Mouse (Mus musculus): Measurements from ENCODE around the gene Sycp3.
"Not testable (repeated sequence)": the region's sequence is repeated elsewhere in the genome, so short reads cannot be mapped to it uniquely, and the experiment has no call there.

Sycp3 gene

DNA sequence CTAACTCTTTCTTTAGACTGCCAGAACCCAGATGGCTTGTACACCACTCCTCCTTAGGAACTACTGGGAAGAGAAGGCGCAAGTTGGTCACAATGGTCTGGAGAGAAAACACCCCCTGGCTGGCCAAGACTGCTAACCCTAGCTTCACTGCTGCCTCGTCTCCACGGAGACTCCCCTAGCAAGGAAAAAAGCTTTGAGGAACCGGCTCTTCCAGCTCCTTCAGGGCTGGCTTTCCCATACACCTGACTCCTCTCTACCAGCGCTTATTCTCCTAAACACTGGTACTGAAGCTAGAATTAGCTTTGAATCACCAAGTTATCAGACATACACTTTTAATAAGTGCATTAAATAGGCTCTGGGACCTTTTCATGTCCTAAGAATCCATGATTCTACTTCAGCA, 40.6 kb downstream of the Sycp3 start:
- in situ Hi-C loops (cut with MboI, MseI), result loop anchor here (5.0 to 10.0 kb wide), 4 partner anchors 78 to 1795 kb away; partner anchors contain the start of genes Dram1, Gnptab, Hsp90b1 and Ttc41

DNA sequence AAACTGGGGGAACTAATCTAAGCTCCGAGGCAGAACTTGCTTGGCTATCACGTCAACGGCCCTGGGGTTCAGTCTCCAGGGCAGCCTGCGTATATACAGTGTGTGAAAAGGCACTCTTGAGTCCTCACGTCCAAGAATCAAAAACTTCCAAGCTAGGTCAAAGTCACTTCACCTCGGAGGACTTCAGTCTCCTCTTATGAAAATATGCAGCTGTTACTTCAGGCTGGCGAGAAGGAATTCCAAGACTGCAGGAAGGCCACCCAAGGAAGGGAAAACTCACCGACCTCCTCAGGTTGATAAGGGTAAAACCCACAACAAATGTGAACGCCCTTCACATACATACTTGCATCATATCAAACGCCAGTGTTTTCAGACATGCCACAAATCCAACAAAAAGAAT, 42.0 kb downstream of the Sycp3 start:
- in situ Hi-C loops (cut with MboI, MseI), result loop anchor here (5.0 to 10.0 kb wide), 4 partner anchors 79 to 1797 kb away; partner anchors contain the start of genes Dram1, Gnptab, Hsp90b1 and Ttc41

DNA sequence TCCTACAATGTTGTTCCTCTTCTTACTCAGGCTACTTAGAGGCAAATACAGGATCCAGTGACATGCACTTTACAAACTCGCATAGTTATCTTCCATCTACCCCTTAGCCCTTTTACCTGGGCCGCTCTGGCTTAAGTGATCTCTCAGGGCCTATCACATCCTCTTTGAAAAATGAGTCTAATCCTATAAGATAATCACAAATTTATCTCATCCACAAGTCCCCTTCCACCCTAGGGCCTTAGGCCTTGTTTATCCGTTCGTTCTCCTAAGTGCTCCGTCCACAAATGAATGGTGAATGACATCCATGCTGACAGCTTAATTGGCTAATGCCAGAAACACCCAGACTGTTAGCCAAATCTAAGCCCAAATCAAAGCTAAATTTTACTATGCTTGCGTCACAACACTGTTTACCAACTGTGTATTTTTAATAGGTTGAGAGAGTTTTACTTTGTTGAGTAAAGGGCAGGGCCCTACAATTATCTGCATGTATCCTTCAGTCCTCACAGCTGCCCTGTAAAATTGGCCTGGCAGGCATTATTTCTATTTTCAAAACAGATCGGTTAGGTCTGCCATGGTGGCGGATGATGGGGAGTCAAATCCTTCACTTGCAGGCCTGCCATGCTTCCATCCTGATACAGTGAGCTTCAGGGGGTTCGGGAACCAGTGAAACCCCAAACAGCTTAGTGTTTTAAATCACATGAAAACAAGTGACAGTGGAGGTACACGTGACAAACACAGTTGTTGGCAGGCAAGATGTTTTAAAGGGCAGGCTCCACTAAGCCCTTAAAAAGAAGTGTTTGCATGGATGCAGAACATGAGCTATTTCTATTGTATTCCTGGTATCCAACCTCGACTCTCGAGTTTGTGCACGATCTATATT, 42.8 kb downstream of the Sycp3 start:
- in situ Hi-C loops (cut with MboI, MseI), result loop anchor here (5.0 to 10.0 kb wide), 4 partner anchors 80 to 1797 kb away; partner anchors contain the start of genes Dram1, Gnptab, Hsp90b1 and Ttc41

DNA sequence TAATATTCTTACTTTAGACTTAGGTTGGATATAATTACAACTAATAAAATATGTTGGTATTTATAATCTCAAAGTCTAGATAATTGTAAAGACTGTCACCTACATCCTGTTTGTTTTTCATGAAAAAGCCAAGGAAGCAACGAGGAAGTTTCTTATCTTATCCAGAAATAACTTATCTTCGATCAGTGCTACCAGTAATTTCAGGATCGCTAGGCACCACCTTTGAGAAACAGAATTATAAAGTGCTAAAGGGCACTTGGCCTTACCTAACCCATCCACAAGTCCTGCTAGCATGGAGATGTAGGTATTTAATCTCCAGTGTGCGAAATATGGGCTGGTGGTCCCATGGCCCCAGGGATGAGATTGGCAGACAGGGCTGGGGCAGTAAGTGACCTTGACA, 43.5 kb downstream of the Sycp3 start:
- in situ Hi-C loops (cut with MboI, MseI), result loop anchor here (5.0 to 10.0 kb wide), 4 partner anchors 81 to 1798 kb away; partner anchors contain the start of genes Dram1, Gnptab, Hsp90b1 and Ttc41

DNA sequence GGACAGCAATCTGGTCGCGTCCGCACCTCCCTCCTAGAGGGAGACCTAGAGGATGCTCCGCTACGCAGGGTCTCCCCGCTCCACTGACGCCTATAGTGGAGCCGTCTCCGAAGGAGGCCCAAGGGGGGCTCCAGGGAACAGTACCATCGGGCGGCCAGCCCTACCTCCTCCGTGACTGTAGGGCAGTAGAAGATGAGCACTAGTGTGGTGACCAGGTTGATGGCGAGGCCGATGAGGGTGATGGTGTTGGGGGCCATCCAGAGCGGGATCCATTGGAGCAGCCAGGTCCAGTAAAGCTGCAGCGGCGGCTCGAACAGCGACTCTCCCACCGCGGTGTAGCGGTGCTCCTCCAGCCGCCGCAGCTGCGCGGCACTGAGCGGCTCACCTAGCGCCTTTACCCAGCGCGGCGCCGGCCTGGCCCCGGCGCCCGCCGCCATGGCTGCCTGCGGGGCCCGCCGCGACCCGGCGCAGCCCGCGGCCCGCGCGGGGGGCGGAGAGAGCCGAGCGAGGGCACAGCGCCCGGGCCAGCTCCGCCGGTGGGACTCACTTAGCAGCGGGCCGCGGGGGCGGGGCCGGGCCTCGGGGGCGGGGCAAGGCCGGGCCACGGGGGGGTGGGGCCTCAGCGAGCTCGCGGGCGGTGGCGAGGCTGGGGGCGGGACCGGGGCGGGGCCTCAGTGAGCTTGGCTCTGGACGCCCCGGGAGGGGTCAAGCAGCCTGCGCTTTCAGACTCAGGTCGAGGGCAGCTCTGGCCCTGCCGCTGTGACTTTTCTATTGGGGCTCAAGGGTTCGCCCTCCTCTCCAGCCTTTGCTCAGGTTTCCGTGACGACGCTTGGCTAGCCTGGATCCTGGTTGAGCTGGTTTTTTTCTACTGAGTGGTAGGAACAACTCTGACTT, 44.3 kb downstream of the Sycp3 start, which contains the start of gene Chpt1:
TSS of gene Chpt1 (minus strand) at position 653 of the 894 bp plus-strand sequence.
- in situ Hi-C loops (cut with MboI, MseI), result loop anchor here (5.0 to 10.0 kb wide), 4 partner anchors 81 to 1799 kb away; partner anchors contain the start of genes Dram1, Gnptab, Hsp90b1 and Ttc41

DNA sequence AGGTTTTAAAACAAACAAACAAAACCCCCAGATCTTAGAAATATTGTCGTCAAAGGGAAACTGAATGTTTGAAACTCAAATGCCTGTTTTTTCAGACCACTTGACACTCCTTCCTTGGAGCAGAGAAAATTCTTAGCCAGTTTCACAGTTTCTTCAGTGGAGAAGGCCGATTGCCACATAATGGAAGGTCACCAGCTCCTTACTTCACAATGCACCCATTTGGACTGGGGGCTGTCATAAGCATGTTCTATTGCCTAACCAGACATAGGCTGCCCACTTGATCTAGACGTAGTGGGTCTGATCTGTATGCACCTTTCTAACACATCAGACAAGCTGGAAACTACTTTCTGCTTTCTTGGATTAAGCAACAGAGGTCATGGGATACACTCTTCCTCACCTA, 45.1 kb downstream of the Sycp3 start:
- in situ Hi-C loops (cut with MboI, MseI), result loop anchor here (5.0 to 10.0 kb wide), 4 partner anchors 82 to 1800 kb away; partner anchors contain the start of genes Dram1, Gnptab, Hsp90b1 and Ttc41

DNA sequence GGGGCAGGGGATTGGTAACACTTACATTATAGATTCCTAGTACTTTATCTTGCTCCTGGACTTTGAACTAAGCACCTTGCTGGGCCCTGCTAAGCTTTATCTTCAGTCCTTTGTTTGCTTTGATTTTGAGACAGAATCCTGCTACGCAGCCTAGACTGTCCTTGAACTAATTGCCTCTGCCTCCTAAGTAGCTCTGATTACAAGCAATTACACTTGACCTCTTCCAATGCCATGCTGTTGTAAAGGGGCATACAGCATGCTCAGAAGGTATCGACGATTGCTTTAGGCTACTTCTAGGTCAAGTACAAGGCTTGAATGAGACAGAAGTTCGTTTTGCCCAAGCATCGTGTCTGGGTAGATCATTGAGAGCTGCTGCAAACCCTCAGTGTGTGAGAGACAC, 45.9 kb downstream of the Sycp3 start:
- in situ Hi-C loops (cut with MboI, MseI), result loop anchor here (10.0 kb wide), 2 partner anchors 130 to 1800 kb away; partner anchors contain the start of genes Dram1, Gnptab, Hsp90b1 and Ttc41

DNA sequence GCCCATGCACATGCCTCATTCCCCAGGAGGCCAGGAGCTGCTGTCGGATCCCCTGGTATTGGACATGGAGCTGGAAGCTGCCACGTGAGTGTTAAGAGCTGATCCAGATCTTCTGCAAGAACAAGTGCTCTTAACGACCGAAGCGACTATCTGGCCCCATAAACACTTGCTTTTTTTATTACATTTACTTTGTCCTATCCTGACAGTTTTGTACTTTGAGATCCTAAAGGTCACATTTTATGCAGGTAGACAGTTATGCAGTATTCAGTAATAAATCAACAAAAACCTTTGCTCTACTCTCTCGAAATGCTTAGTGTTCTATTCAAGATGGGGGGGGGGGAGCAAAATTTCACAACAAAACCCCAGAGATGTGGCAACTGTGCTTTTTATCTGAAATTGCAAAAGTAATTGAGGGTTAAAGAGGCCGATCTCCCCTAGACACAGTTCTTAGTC, 48.3 kb downstream of the Sycp3 start:
- in situ Hi-C loops (cut with MboI, MseI), result loop anchor here (10.0 kb wide), 2 partner anchors 133 to 1803 kb away; partner anchors contain the start of genes Dram1, Gnptab, Hsp90b1 and Ttc41

DNA sequence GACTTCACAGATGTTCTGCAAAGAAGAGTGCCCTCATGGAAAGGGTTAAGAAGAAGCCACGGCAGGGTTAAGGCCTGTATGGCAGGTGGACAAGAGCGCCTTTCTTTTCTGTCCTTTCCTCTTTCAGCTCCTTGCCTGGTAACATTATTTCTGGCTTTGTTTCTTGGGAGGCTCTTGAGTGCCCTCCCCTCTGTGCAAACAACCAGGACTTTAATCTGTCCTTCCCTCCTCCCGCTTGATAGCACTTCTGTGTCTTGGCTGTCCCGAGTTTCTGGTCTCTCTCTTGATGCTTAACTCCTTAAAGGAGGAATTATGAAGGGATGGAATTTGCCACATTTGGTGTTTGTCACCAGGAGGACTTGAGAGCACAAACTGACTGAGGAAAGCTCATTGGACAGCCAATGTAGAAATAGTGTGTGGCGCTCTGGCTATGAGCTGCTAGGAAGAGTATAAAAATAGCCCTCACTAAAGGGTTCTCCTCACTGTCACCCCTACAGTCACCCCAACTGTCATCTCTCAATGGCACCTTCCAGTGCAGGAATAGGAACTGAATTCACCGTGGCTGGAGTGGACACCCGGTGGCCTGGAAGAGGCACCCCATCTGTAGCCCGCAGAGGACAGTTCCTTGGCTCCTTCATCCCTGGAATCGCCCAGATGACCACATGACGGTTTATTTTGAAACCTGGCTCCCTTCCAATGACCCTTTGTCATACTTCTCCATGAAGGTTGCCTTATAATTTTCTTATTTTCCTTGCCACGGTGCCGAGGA, 51.3 kb downstream of the Sycp3 start:
- in situ Hi-C loops (cut with MboI, MseI), result no loop called here

DNA sequence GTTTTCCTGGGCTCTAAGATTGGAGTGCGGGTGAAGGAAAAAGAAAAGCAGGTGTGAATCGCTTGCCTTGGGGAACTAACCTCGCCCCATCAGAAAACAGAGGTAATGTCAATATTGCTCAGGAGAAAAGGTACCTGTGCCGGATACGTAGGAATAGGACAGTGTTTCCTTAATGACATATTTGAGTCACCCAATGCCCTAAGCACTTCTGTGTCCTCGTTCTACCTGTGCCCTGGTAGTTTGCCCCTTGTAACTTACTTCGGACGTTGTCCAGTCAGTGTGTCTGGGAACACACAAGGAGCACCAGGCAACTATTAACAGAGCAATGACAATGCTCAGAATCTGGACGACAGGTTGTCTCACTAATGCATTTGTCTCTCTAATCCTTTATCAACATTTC, 52.0 kb downstream of the Sycp3 start:
- in situ Hi-C loops (cut with MboI, MseI), result no loop called here

DNA sequence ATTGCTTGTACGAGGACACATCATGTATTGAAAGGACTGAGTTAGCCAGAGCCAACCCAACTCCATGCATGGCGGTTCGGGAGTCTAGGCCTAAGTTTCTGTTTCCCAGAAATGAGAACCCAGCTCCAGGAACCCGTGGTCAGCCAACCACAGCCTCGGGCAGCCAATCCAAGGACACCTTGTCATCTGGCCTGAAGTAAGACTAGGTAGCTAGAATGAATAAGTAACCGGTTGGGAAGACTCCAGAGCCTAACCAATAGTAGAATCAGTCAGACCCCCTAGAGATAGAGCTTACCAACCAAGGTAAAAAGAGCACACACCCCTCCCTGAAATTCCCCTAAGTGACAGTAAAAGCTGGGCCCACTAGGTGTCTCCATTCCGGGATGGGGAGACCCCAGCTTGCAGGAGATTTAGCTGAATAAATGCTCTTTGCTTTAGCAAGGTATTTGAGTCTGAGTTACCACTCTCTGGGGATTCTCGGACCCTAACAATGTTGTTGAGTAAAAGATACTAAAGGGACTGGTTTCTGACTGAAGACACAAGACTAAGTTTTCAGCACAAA, 54.3 kb downstream of the Sycp3 start:
- in situ Hi-C loops (cut with MboI, MseI), result no loop called here

DNA sequence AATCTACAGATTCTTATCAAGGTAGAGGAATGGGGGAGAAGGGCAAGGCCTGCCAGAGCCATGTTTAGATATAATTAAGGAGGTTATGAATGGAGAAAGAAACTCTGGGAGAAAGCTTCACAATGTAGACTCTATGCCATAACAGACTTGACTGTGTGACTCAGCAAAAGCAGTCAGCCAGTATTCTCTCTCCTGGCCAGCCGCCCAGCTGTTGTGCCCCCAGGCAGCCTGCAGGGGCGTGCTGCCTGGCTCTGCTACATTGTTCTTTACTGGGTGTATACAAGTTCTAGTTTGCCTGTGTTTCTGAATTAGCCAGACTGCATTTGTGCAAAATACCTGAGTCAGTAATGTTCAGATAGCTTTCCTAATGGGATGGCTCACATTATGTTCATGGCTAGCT, 55.1 kb downstream of the Sycp3 start:
- in situ Hi-C loops (cut with MboI, MseI), result no loop called here

DNA sequence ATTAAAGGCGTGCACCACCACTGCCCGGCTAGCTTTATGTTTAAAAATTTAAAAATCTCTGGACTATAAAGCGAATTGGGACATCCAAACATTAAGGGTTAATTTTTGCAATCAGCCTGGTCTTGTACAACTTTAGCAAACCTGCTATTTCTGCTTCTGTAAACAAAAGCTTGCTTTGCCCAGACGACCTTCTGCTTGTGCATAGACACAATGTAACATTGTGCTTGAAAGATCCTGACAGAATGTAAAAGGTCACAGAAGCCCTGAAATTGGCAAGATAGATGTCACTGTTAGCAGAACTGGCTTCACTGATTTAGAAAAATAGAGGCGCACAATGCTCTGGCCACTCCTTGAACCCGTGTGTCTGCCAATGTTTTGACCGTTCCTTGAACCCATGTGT, 55.7 kb downstream of the Sycp3 start:
- in situ Hi-C loops (cut with MboI, MseI), result not testable (repeated sequence)

DNA sequence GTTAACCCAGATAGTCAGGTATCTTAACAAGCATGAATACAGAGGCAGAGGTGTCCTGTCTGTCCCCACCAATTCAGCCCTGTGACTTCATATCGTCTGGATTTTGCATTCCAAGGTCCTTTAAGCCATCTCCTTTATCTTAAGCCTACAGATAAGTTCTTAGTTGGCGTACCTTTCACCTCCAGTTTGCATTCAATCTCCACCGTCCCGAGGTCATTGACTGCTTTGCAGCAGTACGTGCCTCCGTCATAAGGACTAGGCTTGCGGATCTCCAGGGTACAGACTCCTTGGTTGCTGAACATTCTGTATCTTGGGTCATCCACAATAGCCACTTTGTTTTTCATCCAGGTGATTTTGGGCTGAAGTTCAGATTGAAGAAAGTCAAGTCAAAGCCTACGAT, 63.4 kb downstream of the Sycp3 start:
- in situ Hi-C loops (cut with MboI, MseI), result no loop called here
